Mouse (Mus musculus) embryonic facial prominence, embryonic 15.5 days (tissue): ENCODE results near the gene Gng12. TPM values are rescaled to one million over a fixed set of nuclear protein-coding genes. Genes with fewer than 3 reads are reported as not detected.

Experiments
- ATAC-seq: fragments of 200-750 bp; cut with Nextera tagmentation; 2 replicates; pipeline ENCODE4 v1.8.0; 2017; ENCODE audit warnings: low read depth, moderate TSS enrichment; ENCODE audit not compliant: insufficient number of reproducible peaks, low FRiP score, low TSS enrichment
- H3K27ac ChIP-seq: fragments of 300-500 bp; sonication (generic); replicated peaks from 2 replicates; pipeline ENCODE4 v1.5.1; 2015; ENCODE audit warnings: mild to moderate bottlenecking, inconsistent platforms
- H3K27me3 ChIP-seq: fragments of 300-500 bp; sonication (generic); 2 replicates; pipeline ENCODE4 v1.6.1; 2015; ENCODE audit warnings: inconsistent platforms
- H3K36me3 ChIP-seq: fragments of 300-500 bp; sonication (generic); 2 replicates; pipeline ENCODE4 v1.6.1; 2015; ENCODE audit warnings: mild to moderate bottlenecking, inconsistent platforms
- H3K4me1 ChIP-seq: fragments of 300-500 bp; sonication (generic); 2 replicates; pipeline ENCODE4 v1.6.1; 2015; ENCODE audit warnings: inconsistent platforms
- H3K4me2 ChIP-seq: fragments of 300-500 bp; sonication (generic); replicated peaks from 2 replicates; pipeline ENCODE4 v1.6.1; 2015; ENCODE audit warnings: mild to moderate bottlenecking, inconsistent platforms
- H3K4me3 ChIP-seq: fragments of 300-500 bp; sonication (generic); replicated peaks from 2 replicates; pipeline ENCODE4 v1.5.1; 2015; ENCODE audit warnings: mild to moderate bottlenecking, inconsistent platforms
- H3K9ac ChIP-seq: fragments of 300-500 bp; sonication (generic); 2 replicates; pipeline ENCODE4 v1.6.1; 2015; ENCODE audit warnings: inconsistent platforms
- H3K9me3 ChIP-seq: fragments of 300-500 bp; sonication (generic); replicated peaks from 2 replicates; pipeline ENCODE4 v1.6.1; 2016; ENCODE audit warnings: inconsistent platforms
- WGBS: fragments of 180-500 bp; shearing (Covaris S2); methylation state at CpG from one replicate; pipeline ENCODE4 v1.1.7; 2015; 5-methylcytosine and 5-hydroxymethylcytosine counted together
- polyA plus RNA-seq: library from polyadenylated mRNA; unstranded; fragments of >200 nt; fragmentation: Nextera tagmentation; extraction: Ambion mirVana; gene quantifications from 2 replicates; pipeline ENCODE4 v1.2.1, GENCODE M21; 2015

Gene Gng12
- polyA plus RNA-seq, 1 experiment from 2014 or later: 93.6 TPM

- Histone ChIP-seq H3K9ac (no peak overlapping the region), H3K4me1 (peaks cover 9% of the 10 kb centered on the region; the same call in 1 of the 2 replicates), H3K4me2 (no peak overlapping the region), H3K27ac (no peak overlapping the region), H3K4me3 (no peak overlapping the region), H3K27me3 (no peaks in the 10 kb centered on the region), H3K9me3 (no peaks in the 10 kb centered on the region), H3K36me3 (no peaks in the 10 kb centered on the region)
- WGBS: 87% methylated on average over 3 of the region's 3 CpGs
- no peak for ATAC-seq
Observed at GRCm38 (mm10) chr6:67045424-67045823, 149.2 kb downstream of the Gng12 start.

DNA sequence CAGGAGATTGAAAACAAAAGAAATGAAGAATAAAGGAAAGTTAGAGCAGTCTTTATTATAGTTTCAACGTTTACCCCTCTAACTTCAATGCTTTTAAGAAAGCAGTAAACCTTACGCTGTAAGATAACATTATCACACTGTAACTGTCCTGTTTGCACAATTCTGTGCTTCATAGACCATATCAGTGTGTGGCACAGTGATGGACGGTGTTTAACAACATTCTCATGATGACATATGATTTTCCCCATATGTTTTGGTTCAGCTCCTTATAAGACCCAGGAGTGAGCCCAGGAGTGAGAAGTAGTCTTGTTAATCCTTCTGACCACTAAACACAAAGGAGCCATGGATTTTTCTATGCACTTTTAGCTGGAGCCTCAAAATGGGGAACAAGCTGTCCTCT lies 150.7 kb downstream of the Gng12 start:
- Histone ChIP-seq H3K4me1 (peaks cover 9% of the 10 kb centered on the region; the same call in 1 of the 2 replicates), H3K27me3 (no peaks in the 10 kb centered on the region), H3K9ac (no peak overlapping the region), H3K4me2 (no peak overlapping the region), H3K27ac (no peak overlapping the region), H3K9me3 (no peaks in the 10 kb centered on the region), H3K4me3 (no peak overlapping the region), H3K36me3 (no peaks in the 10 kb centered on the region)
- ATAC-seq: no peak
- 66% methylated on average over 3 of the region's 3 CpGs for WGBS

DNA sequence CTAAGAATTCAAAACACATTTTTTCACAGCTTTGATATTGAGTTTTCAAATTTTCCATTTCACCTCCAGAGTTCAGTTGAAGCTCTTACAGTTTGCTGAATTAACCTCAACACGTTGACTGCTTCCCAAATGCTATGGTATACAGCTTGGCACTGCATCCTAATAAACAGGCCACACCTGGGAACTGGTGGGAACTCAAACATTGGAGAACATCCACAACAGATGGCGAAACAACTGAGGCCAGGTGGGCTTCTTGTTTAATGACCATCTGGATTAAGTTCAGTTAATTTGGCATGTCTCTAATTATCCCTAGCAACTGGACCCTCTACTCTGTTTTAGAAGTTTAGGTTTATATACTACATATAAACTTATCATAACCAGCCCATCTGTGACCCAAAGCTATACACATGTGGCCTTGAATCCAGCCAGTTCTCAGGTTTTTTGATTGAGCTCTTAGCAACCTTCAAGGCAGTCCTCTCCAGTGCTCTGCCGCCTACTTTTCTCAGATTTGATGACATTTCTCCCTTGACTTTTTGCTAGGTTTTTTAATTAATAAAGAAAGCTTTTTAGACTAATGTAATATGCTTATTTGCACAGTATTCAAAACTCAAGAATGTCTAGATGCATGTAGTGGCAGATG lies 152.0 kb downstream of the Gng12 start:
- 57% methylated on average over 3 of the region's 3 CpGs for WGBS
- Histone ChIP-seq H3K9ac (no peak overlapping the region), H3K4me1 (peaks cover 9% of the 10 kb centered on the region; the same call in 1 of the 2 replicates), H3K27me3 (no peaks in the 10 kb centered on the region), H3K9me3 (no peaks in the 10 kb centered on the region), H3K4me3 (no peak overlapping the region), H3K4me2 (no peak overlapping the region), H3K36me3 (no peaks in the 10 kb centered on the region), H3K27ac (no peak overlapping the region)
- ATAC-seq: no peak

DNA sequence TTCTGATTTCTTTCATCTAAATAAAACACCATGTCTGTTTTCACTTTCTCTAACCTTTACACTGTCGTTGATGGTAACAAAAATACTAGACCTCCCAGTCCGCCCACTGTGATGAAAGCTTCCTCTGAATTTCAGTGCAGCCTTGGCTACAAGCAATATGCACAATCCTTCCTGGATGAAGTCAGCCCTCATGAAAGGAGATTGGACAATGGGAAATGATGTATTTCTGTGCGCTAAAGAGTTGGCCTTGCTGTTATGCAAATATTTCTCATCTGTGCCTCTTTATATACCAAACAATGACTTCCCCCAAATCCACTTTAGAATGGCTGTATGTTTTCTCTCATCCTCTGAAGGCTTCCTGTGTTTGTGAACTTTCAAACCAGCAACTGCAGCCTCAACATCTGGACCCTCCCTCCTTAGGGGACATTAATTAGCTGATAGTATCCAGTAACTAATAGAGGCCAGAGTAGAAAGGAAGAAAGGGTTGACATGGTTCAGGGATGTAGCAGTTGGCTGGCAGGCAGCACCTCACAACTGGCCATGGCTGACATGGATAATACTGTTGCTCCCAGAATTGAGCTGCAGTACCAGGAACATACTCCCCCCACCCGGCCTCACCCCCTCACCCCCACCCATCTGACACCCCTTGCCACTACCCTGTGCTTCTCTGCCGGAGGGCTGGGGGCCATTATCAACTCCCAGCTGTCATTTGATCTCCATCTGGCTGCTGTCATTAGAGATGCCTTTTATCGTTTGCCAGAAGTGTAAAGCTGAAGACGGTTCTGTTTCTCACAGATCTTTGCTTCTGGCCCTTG lies 152.9 kb downstream of the Gng12 start:
- no peaks in the 10 kb centered on the region for H3K27me3 ChIP-seq
- H3K4me1 ChIP-seq: peaks cover 9% of the 10 kb centered on the region; the same call in 1 of the 2 replicates
- no peak overlapping the region for H3K27ac ChIP-seq
- WGBS: 21% methylated on average over 7 of the region's 7 CpGs
- no peaks in the 10 kb centered on the region for H3K36me3 ChIP-seq
- no peaks in the 10 kb centered on the region for H3K9me3 ChIP-seq
- H3K4me2 ChIP-seq: no peak overlapping the region
- H3K4me3 ChIP-seq: no peak overlapping the region
- H3K9ac ChIP-seq: no peak overlapping the region
- ATAC-seq: peak; percentile 65; the same call in 1 of the 2 replicates

- Histone ChIP-seq H3K4me2 (no peak overlapping the region), H3K27ac (no peak overlapping the region; the same call in 1 of the 2 replicates), H3K9ac (no peak overlapping the region), H3K4me1 (peaks cover 9% of the 10 kb centered on the region; the same call in 1 of the 2 replicates), H3K36me3 (no peaks in the 10 kb centered on the region), H3K27me3 (no peaks in the 10 kb centered on the region), H3K9me3 (no peaks in the 10 kb centered on the region), H3K4me3 (no peak overlapping the region)
- 26% methylated on average over 2 of the region's 2 CpGs for WGBS
- no peak for ATAC-seq
Observed at GRCm38 (mm10) chr6:67049695-67050038, 153.5 kb downstream of the Gng12 start.

DNA sequence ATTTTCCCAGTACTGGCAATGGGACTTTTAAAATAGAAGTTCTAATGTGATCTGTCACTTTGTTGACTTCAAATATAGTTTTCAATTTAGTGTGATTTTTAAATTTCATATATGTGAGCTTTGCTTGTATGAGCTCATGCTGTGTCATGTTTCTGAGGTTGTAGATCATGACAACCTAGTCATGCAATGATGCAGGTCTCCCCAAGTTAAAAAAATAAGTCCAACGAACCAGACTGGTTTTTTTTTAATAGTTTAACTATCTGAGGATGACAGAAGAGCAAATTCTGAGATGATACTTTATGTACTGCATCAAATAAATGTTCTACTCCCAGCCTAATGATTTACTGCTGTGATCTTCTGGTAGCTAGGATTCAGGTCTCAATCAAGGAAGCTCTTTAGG lies 153.9 kb downstream of the Gng12 start:
- Histone ChIP-seq H3K27me3 (no peaks in the 10 kb centered on the region), H3K4me2 (no peak overlapping the region), H3K36me3 (no peaks in the 10 kb centered on the region), H3K4me3 (no peak overlapping the region), H3K9me3 (no peaks in the 10 kb centered on the region), H3K27ac (no peak overlapping the region), H3K4me1 (peaks cover 9% of the 10 kb centered on the region; the same call in 1 of the 2 replicates), H3K9ac (no peak overlapping the region)
- 33% methylated on average over 1 of the region's 1 CpGs for WGBS
- no peak for ATAC-seq

GRCm38 (mm10) chr6:67056108-67056888 lies 160.1 kb downstream of the Gng12 start:
- Histone ChIP-seq H3K9ac (no peak overlapping the region), H3K4me2 (no peak overlapping the region), H3K27ac (no peak overlapping the region), H3K36me3 (no peaks in the 10 kb centered on the region), H3K4me1 (no peaks in the 10 kb centered on the region), H3K27me3 (no peaks in the 10 kb centered on the region), H3K4me3 (no peak overlapping the region), H3K9me3 (no peaks in the 10 kb centered on the region)
- ATAC-seq: no peak
- WGBS: 68% methylated on average over 15 of the region's 15 CpGs

DNA sequence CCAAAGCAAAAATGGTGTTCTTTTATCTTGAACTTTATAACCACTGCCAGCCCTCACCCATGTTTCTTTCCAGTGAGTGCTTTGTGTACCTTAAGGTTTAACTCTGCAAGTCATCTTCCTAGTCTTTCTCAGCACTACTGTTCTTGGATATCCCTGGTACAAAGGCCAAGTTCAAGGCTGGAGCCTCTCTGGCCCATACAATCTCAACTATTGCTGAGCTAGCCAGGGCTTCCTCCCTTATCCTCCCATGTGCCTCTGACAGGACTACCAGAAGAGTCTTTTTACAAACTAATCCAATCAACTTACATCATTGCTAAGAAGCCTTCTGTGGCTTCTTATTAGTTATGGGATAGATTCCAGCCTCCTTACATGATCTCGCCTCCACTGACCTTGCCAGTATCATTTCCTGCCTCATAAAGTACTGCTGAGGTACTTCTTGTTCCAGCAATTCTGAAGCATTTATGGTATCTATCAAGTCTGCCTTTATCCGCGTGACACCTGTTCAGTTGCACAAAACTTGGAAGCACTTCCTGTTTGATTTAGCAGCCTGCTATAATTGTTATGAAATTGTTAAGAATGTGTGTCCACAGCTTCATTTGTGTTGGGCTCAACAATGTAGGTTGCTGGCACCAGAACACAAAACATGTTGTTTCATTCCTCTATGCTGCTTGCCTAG lies 160.8 kb downstream of the Gng12 start:
- Histone ChIP-seq H3K4me1 (no peaks in the 10 kb centered on the region), H3K9me3 (no peaks in the 10 kb centered on the region), H3K4me3 (no peak overlapping the region), H3K9ac (no peak overlapping the region), H3K36me3 (no peaks in the 10 kb centered on the region), H3K4me2 (no peak overlapping the region), H3K27ac (no peak overlapping the region), H3K27me3 (no peaks in the 10 kb centered on the region)
- ATAC-seq: no peak
- 72% methylated on average over 3 of the region's 3 CpGs for WGBS

DNA sequence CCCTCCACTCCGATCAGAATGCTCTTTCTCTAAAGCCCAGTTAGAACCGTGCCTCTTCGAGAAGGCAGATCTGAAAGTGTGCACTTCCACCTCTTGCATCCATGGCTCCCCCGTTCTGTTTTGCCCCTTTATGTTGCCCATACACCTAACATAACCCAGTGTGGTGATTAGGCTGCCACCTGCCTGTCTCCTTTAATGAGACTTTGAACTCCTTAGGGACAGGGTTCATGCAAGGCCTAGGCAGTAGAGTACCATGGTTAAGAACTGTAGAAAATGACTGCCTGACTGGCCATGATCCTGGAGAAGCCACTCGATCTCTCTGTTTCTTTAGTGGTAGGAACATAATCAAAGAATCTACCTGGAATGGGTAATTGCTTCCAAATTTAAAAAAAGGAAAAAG lies 161.4 kb downstream of the Gng12 start:
- Histone ChIP-seq H3K4me2 (no peak overlapping the region), H3K36me3 (no peaks in the 10 kb centered on the region), H3K9me3 (no peaks in the 10 kb centered on the region), H3K4me1 (no peaks in the 10 kb centered on the region), H3K9ac (no peak overlapping the region), H3K27ac (no peak overlapping the region), H3K27me3 (no peaks in the 10 kb centered on the region), H3K4me3 (no peak overlapping the region)
- no peak for ATAC-seq
- WGBS: 75% methylated on average over 5 of the region's 5 CpGs

DNA sequence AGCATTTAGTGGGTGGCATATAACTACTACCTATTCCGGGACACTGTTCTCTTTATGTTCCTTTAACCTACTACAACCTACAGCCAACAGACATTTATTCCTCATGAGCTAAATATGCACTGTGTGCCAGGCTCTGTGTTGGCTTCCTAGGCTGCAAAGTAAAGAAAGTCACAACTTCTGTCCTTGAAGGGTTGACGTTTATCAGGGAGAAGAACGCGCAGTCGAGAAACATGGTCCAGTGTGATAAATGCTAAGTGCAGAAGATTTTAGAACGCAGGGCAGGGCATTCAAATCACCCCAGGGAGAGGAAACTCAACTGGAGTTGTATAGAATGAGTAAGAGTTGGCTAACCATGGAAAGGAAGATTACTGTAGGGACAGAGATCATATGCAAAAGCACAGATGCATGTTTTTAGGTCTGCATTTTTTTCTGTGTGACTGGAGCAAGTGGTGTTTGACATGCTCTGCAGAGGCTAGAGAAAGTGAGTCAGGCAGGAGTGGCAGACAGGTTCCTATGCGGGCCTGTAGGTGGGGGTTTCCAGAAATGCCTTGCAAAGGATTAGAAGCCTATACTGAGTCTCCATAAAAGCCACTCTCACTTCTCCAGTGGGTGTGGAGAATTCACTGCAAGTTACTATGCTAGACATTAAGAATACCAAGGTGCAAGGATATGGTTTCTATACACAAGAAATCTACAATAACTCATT lies 161.9 kb downstream of the Gng12 start:
- no peak overlapping the region for H3K9ac ChIP-seq
- no peaks in the 10 kb centered on the region for H3K9me3 ChIP-seq
- no peak overlapping the region for H3K27ac ChIP-seq
- no peak overlapping the region for H3K4me2 ChIP-seq
- no peak for ATAC-seq
- no peaks in the 10 kb centered on the region for H3K27me3 ChIP-seq
- no peaks in the 10 kb centered on the region for H3K36me3 ChIP-seq
- H3K4me3 ChIP-seq: no peak overlapping the region
- WGBS: 81% methylated on average over 7 of the region's 7 CpGs
- H3K4me1 ChIP-seq: no peaks in the 10 kb centered on the region
